Mouse (Mus musculus) erythroblast, embryonic 14.5 days (primary cell): ENCODE measurements around the gene Inpp5a.

Experiments
- GATA1 ChIP-seq: IDR thresholded peaks from 2 replicates; pipeline ENCODE4 v1.6.1; 2012; ENCODE audit warnings: low read length, inconsistent platforms, mixed read lengths
- TAL1 ChIP-seq: IDR thresholded peaks from 3 replicates; pipeline ENCODE4 v1.6.1; 2012; ENCODE audit warnings: low read length, inconsistent platforms, mixed read lengths

GRCm38 (mm10) chr7:139540601-139541000 is 151.7 kb downstream of the Inpp5a start:
- TF ChIP-seq GATA1, result no peak
- TF ChIP-seq TAL1, result no peak
